Mouse (Mus musculus) ovary, postnatal 14 days (tissue): ENCODE measurements around the gene Pif1.

Experiments
- DNase-seq: peaks from one replicate; pipeline ENCODE4 v3.0.0; 2022; ENCODE audit warnings: low spot score

Gene Pif1

DNA sequence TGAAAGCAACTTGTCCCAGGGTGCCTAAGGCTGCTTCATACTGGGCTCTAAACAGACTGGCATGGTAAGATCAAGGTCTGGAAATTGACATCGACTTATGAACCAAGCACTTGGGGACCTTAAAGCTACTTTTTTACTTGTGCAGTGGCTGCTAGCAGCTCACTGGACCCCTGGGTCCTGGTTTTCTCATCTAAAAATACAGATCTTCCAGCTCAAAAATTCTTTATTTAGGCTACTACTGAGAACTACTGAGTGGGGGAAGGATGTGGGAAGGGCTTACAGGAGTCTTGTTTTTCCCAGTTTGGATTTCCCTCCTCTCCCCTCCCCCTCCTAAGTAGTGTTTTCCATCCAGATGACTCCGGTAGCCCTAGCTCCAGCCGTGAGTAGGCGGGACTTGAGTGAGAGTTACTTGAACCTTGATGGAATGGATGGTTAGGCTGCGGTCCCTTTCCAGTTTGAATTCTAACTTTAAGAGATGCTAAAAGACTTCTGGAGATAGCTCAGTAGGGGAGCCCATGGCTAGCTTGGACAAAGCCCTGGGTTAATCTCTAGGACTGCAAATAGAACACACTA, 54.0 kb downstream of the Pif1 start:
- no peak for DNase-seq

DNA sequence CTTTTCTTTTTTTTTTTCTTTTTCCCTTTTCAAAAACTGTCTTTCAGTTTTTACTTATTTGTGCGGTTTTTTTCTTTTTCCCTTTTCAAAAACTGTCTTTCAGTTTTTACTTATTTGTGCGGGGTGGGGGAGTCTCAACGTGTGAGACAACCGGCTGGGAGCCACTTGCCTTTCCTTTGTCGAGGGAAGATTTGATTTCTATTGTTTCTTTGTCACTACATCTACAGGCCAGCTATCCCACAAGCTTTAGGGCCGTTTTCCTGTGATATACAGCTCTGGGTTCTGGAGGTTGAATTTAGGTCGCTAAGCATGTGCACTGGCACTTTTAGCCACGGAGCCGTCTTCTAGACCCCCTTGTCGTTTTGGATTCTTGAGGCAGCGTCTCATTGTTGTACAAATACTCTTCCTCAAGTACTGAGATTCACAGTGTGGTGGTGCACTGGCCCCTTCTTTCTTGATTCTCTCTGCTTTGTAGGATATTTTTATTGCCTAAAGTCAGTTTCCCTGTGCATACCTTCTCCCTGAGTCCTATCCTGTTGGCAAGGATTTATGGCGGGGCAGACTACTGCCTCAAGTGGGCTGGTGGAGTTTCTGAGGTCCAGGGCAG, 54.6 kb downstream of the Pif1 start:
- no peak for DNase-seq

DNA sequence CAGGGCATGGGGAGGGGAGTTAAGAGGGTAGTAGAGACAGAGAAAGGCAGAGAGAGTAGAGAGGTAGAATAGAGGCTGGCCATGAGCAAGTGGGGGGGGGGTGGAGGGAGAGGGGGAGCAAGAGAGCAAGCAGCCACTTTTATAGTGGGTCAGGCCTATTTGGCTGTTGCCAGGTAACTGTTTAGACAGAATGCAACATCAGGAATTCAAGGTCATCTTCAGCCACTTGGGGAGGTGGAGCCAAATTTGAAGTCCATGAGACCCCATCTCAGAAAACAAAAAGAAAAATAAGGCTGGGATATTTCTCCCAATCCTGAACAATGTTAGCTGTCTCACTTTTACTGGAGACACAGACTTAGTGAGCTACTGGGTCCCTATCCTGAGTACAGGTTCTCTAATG, 55.6 kb downstream of the Pif1 start:
- no peak for DNase-seq

DNA sequence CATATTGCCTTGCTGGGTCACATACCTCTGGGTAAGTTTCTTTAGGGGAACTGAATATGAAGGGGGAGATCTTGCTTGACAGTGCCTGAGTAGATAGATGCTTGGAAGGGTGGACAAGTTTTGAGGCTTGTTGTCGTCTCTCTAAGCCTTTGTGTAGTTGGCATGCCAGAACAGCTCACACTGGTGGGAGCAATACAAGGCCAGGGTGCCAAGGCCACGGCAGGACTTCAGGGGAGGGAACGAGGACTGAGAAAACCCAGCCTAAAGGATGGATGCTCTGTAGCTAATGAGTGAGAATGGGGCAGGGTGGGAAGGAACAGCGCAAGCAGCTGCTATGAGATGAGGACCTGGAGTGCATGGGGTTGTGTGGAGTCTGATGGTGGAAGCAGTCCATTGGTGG, 58.0 kb downstream of the Pif1 start:
- no peak for DNase-seq
